Mouse (Mus musculus) midbrain, embryonic 10.5 days (tissue): ENCODE measurements around the gene Slc12a3. TPM values are rescaled to one million over a fixed set of nuclear protein-coding genes. Genes with fewer than 3 reads are reported as not detected.

Source experiments
- DNase-seq: peaks from one replicate; pipeline ENCODE4 v3.0.0-alpha.2; 2017; ENCODE audit warnings: low spot score
- H3K27ac ChIP-seq: fragments of 300-500 bp; sonication (generic); replicated peaks from 2 replicates; pipeline ENCODE4 v1.5.1; 2016; ENCODE audit warnings: mild to moderate bottlenecking
- H3K27me3 ChIP-seq: fragments of 300-500 bp; sonication (generic); 2 replicates; pipeline ENCODE4 v1.6.1; 2016; ENCODE audit warnings: low read depth, mild to moderate bottlenecking; ENCODE audit not compliant: poor library complexity, severe bottlenecking
- H3K36me3 ChIP-seq: fragments of 300-500 bp; sonication (generic); 2 replicates; pipeline ENCODE4 v1.6.1; 2016; ENCODE audit warnings: mild to moderate bottlenecking, moderate library complexity
- H3K4me1 ChIP-seq: fragments of 300-500 bp; sonication (generic); 2 replicates; pipeline ENCODE4 v1.6.1; 2016
- H3K4me3 ChIP-seq: fragments of 300-500 bp; sonication (generic); 2 replicates; pipeline ENCODE4 v1.5.1; 2016; ENCODE audit warnings: mild to moderate bottlenecking, moderate library complexity
- H3K9me3 ChIP-seq: fragments of 300-500 bp; sonication (generic); replicated peaks from 2 replicates; pipeline ENCODE4 v1.6.1; 2016; ENCODE audit warnings: mild to moderate bottlenecking
- WGBS: fragments of 180-500 bp; shearing (Covaris S2); methylation state at CpG from one replicate; pipeline ENCODE4 v1.1.7; 2016; 5-methylcytosine and 5-hydroxymethylcytosine counted together
- polyA plus RNA-seq: library from polyadenylated mRNA; unstranded; fragments of >200 nt; fragmentation: Nextera tagmentation; extraction: Ambion mirVana; gene quantifications from 2 replicates; pipeline ENCODE4 v1.2.1, GENCODE M21; 2016

Slc12a3 gene
- polyA plus RNA-seq, 1 experiment from 2014 or later: not detected

- WGBS: 55% methylated on average over 4 of the region's 4 CpGs
- Histone ChIP-seq H3K4me3 (no peak overlapping the region), H3K27ac (peak overlapping the region; percentile 39; the same call in 1 of the 2 replicates), H3K4me1 (no peaks in the 10 kb centered on the region), H3K27me3 (no peaks in the 10 kb centered on the region), H3K36me3 (no peaks in the 10 kb centered on the region), H3K9me3 (no peaks in the 10 kb centered on the region)
- DNase-seq: no peak
These were observed 34.3 kb downstream of the Slc12a3 start for GRCm38 (mm10) chr8:94363288-94363688.

DNA sequence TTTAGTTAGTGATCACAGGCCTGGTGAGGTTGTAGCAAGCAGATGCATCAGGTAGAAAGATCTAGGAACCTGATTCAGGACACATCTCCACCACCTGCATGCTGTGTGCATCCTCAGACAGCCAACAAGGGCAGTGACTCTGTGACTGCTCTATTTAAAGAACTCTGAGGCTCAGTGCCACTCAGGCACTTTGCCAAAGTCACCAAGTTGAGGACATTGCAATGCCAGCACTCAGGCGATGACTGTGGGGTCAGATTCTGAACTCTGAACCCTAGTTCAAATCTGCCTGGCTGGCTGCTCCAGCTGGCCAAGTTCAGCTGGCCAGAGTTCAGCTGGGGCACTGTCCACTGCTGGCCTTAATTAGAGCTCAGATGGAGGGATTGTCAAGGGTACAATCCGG is 34.9 kb downstream of the Slc12a3 start:
- Histone ChIP-seq H3K4me3 (no peak overlapping the region), H3K36me3 (no peaks in the 10 kb centered on the region), H3K27ac (no peak overlapping the region), H3K9me3 (no peaks in the 10 kb centered on the region), H3K27me3 (no peaks in the 10 kb centered on the region), H3K4me1 (no peaks in the 10 kb centered on the region)
- WGBS: 94% methylated on average over 2 of the region's 2 CpGs
- no peak for DNase-seq

DNA sequence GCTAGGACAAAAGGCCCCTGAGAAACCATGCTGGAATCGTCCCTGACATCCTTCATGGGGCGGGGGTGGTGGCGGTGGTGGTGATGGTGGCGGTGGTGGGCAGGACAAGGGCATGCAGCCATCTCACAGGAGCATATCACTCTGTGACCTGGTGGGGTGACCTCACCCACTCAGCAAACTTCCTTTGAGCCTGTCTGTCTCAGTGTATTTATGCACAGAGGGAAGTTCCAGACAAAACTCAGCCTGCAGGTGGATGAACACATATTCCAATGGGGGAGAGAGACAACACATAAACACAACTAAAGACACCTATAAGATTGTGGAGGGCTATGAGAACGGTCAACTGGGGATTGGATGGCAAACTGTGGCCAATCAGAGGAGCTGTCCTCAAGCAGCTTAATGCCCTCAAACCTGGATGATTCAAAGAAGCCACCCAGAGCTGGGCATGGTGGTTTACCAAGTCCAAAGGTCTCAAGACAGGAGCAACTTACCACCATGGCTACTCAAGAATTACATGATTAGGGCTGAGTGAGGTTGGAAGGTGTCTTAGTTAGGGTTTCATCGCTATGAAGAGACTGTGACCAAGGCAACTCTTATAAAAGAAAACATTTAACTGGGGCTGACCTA is 35.8 kb downstream of the Slc12a3 start:
- Histone ChIP-seq H3K27ac (no peak overlapping the region), H3K4me1 (no peaks in the 10 kb centered on the region), H3K4me3 (no peak overlapping the region), H3K27me3 (no peaks in the 10 kb centered on the region), H3K36me3 (no peaks in the 10 kb centered on the region), H3K9me3 (no peaks in the 10 kb centered on the region)
- no peak for DNase-seq
- 86% methylated on average over 6 of the region's 6 CpGs for WGBS

- no peaks in the 10 kb centered on the region for H3K27me3 ChIP-seq
- H3K4me3 ChIP-seq: no peak overlapping the region
- H3K9me3 ChIP-seq: no peaks in the 10 kb centered on the region
- no peak overlapping the region for H3K27ac ChIP-seq
- H3K4me1 ChIP-seq: no peaks in the 10 kb centered on the region
- no peaks in the 10 kb centered on the region for H3K36me3 ChIP-seq
- no peak for DNase-seq
- WGBS: 85% methylated on average over 9 of the region's 9 CpGs
These were observed 36.5 kb downstream of the Slc12a3 start for GRCm38 (mm10) chr8:94365410-94365981.

- DNase-seq: no peak
- H3K27ac ChIP-seq: no peak overlapping the region
- H3K36me3 ChIP-seq: no peaks in the 10 kb centered on the region
- WGBS: 81% methylated on average over 5 of the region's 5 CpGs
- H3K4me3 ChIP-seq: no peak overlapping the region
- no peaks in the 10 kb centered on the region for H3K9me3 ChIP-seq
- H3K27me3 ChIP-seq: no peaks in the 10 kb centered on the region
- H3K4me1 ChIP-seq: no peaks in the 10 kb centered on the region
These were observed 41.8 kb downstream of the Slc12a3 start for GRCm38 (mm10) chr8:94370839-94371238.

DNA sequence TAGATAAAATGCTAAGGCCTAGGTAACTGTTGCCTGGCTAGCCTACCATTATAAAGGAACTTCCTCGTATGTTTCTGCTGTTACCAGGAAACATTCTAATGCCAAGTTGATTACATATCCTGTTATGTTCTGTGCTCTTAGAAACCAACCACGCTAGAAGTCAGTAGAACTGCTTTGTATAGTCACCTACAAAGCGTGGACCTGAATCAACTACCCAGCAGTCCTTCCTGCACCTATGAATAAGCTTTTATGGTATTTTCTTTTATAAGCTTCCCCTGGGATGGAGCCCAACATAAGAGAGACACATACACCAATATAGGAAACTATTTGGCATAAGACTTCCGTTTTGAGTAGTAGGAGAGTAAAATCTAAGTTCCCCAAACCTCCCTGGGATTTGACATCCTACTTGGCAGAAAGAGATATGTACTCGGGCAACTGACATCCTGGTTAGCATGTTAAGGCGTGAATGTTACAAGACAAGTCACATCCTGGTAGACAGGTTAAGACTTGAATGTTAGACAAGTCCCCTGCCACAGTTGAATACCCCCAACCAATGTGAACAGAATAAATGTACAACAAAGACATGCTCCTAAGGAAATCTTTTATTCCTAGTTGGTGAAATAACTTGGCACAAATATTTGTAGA is 44.1 kb downstream of the Slc12a3 start:
- Histone ChIP-seq H3K36me3 (no peaks in the 10 kb centered on the region), H3K4me3 (no peak overlapping the region), H3K27ac (no peak overlapping the region), H3K9me3 (no peaks in the 10 kb centered on the region), H3K27me3 (no peaks in the 10 kb centered on the region), H3K4me1 (0 out of 2 replicates have a peak, but pooled peaks cover 3% of the 10 kb centered on the region)
- WGBS: 87% methylated on average over 6 of the region's 6 CpGs
- no peak for DNase-seq

GRCm38 (mm10) chr8:94375551-94375991 is 46.6 kb downstream of the Slc12a3 start:
- no peaks in the 10 kb centered on the region for H3K9me3 ChIP-seq
- H3K4me3 ChIP-seq: no peak overlapping the region
- H3K4me1 ChIP-seq: 0 out of 2 replicates have a peak, but pooled peaks cover 3% of the 10 kb centered on the region
- no peak for DNase-seq
- H3K36me3 ChIP-seq: no peaks in the 10 kb centered on the region
- no peaks in the 10 kb centered on the region for H3K27me3 ChIP-seq
- 79% methylated on average over 3 of the region's 3 CpGs for WGBS
- no peak overlapping the region for H3K27ac ChIP-seq

DNA sequence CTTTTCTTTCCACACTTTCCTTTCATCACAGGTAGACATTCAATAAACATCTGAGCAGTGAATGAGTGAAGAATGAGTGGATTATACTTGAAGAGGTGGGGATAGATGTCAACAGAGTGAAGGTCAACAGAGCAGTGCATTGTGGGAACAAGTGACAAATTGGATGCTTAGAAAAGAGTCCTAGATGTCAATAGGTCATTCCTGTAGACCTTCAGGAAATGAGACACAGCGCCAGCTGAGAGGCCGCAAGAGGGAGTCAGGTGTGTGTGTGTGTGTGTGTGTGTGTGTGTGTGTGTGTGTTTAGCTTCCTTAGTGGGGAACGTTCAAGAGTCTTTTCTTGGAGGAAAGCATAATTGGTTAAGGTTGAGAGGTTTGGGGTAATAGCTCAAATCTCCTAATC is 47.2 kb downstream of the Slc12a3 start:
- Histone ChIP-seq H3K36me3 (no peaks in the 10 kb centered on the region), H3K4me3 (no peak overlapping the region), H3K4me1 (0 out of 2 replicates have a peak, but pooled peaks cover 3% of the 10 kb centered on the region), H3K27ac (no peak overlapping the region), H3K9me3 (no peaks in the 10 kb centered on the region), H3K27me3 (no peaks in the 10 kb centered on the region)
- WGBS: 87% methylated on average over 3 of the region's 3 CpGs
- DNase-seq: no peak

DNA sequence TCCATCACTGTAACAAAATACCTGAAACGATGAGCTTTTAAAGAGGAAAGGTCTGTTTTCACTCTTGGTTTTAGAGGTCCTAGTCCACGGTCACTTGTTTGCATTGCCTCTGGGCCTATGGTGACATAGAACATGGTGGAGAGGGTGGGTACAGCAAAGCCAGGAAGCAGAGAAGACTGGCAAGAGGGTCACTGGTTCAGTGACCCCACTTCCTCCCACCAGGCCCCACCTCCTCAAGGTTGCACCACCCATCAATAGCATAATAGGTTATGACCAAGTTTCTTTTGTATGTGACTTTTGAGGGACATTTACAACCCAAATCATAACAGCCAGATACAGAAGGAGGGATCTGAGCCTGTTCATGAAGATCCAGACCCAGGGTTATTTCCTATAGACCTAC is 47.6 kb downstream of the Slc12a3 start:
- Histone ChIP-seq H3K36me3 (no peaks in the 10 kb centered on the region), H3K4me3 (no peak overlapping the region), H3K27me3 (no peaks in the 10 kb centered on the region), H3K9me3 (no peaks in the 10 kb centered on the region), H3K27ac (no peak overlapping the region), H3K4me1 (0 out of 2 replicates have a peak, but pooled peaks cover 3% of the 10 kb centered on the region)
- WGBS: 93% methylated on average over 2 of the region's 2 CpGs
- DNase-seq: no peak

GRCm38 (mm10) chr8:94377031-94377430 is 48.0 kb downstream of the Slc12a3 start:
- Histone ChIP-seq H3K36me3 (no peaks in the 10 kb centered on the region), H3K27me3 (no peaks in the 10 kb centered on the region), H3K27ac (no peak overlapping the region), H3K9me3 (no peaks in the 10 kb centered on the region), H3K4me3 (no peak overlapping the region), H3K4me1 (0 out of 2 replicates have a peak, but pooled peaks cover 3% of the 10 kb centered on the region)
- 86% methylated on average over 4 of the region's 4 CpGs for WGBS
- DNase-seq: no peak

DNA sequence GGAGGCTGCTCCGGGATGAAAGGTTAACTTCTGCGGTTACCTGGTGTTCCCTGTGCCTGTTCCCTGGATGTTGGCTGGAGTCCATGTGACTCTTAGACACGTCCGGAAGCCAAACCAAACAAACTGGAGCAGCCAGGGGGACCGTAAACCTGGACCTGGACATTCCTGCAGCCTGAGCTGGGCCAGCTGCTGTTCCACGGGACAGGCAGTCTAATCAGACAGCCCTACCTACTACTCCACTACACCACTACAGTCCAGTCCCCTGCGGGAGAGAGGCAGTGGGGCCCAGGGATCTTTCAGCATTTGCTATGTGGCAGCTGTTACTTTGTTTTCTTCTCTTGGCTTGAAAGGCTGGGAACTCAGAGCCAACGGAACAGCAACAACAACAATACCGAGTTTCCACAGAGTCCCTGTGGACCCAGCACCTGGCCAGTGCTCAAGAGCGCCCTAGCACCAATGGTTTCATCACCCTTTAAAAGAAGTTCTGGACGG is 48.8 kb downstream of the Slc12a3 start:
- DNase-seq: no peak
- WGBS: 80% methylated on average over 11 of the region's 11 CpGs
- no peaks in the 10 kb centered on the region for H3K36me3 ChIP-seq
- no peaks in the 10 kb centered on the region for H3K9me3 ChIP-seq
- no peaks in the 10 kb centered on the region for H3K27me3 ChIP-seq
- 0 out of 2 replicates have a peak, but pooled peaks cover 3% of the 10 kb centered on the region for H3K4me1 ChIP-seq
- H3K4me3 ChIP-seq: no peak overlapping the region
- no peak overlapping the region for H3K27ac ChIP-seq

DNA sequence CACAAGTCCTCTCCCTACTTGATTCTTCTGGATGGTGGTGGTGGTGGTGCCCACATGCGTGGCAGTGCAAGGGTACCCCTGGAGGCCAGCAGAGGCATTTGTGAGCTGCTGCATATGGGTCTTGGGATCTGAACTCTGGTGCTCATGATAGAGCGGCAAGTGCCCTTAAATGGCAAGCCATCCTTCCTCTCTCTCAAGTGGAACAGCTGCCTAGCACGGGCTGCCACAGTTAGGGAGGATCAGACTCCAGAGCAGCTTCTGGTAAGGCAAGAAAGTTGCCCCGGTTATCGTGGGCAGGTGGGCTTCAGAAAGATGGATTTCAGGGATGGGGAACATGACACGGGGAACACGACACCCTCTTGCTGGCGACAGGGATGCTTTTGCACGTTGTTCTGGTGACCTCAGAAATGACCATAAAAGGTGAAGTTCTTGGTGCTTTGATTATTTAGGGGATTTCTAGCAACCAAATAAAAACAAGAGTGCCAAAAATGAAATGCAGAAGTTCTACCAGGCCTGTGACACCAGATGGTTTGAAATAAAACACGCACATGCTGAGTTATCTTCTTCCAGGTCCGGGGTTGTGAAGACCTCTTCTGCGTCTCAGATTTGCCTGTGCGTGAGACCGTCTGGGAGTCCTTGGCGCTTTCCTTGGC is 49.9 kb downstream of the Slc12a3 start:
- H3K4me1 ChIP-seq: 0 out of 2 replicates have a peak, but pooled peaks cover 3% of the 10 kb centered on the region
- no peaks in the 10 kb centered on the region for H3K27me3 ChIP-seq
- no peak overlapping the region for H3K4me3 ChIP-seq
- no peaks in the 10 kb centered on the region for H3K36me3 ChIP-seq
- 89% methylated on average over 15 of the region's 15 CpGs for WGBS
- no peaks in the 10 kb centered on the region for H3K9me3 ChIP-seq
- H3K27ac ChIP-seq: no peak overlapping the region
- no peak for DNase-seq
